Comparison of ENCODE assay signal across 14 mouse cellular contexts in genomic region chr10:117987620-117988019, GRCm38 (mm10).
A peak's percentile ranks its signal among the peaks of the same experiment; 100 is the strongest.
DNase-seq lines count a peak whose midpoint lies in the region; ATAC-seq and TF ChIP-seq lines count a peak whose summit lies in the region.
"Had no signal": no experiment of that assay in that cellular context is flagged by ENCODE, and none has a peak within 500 bp of the region (broad histone marks: within the 10 kb centered on the region; RNA-seq: fewer than 3 reads in every experiment).

No protein-coding gene starts in this region.

- CTCF ChIA-PET in Patski (lab: Charles Lee) = interaction anchor here (2.8 kb wide), 1 partner anchor 9 kb away, joined by 8 read pairs; no protein-coding TSS in a partner anchor

- TF ChIP-seq EP300 in stomach, postnatal 0 days (optimal IDR thresholded peaks at IDR 0.05) = no peak

- H3K9ac ChIP-seq in heart, embryonic 13.5 days = peak overlapping the region; percentile 16; the same call in 1 of the 2 replicates
- H3K9ac ChIP-seq in stomach, postnatal 0 days (ENCODE audit: low read length) = no peak overlapping the region
- H3K9ac ChIP-seq: forebrain, embryonic 13.5 days had no signal

- in situ Hi-C loops in Patski (cut with MboI; ENCODE audit: low pct_unique_long_range_greater_than_20kb) = no loop called here

- TF ChIP-seq CTCF in Patski (IDR thresholded peaks at IDR 0.05) = no peak
- TF ChIP-seq CTCF in stomach, postnatal 0 days (IDR thresholded peaks at IDR 0.05; ENCODE audit: low read depth) = no peak

- H3K4me1 ChIP-seq in heart, embryonic 13.5 days = peaks cover 35% of the 10 kb centered on the region
- H3K4me1 ChIP-seq in stomach, postnatal 0 days (replicated peaks; ENCODE audit: control insufficient read depth, insufficient read depth) = no peaks in the 10 kb centered on the region

- peak overlapping the region; percentile 86 for H3K27ac ChIP-seq in heart, embryonic 13.5 days (replicated peaks)
- no peak overlapping the region for H3K27ac ChIP-seq in stomach, postnatal 0 days (replicated peaks)
- H3K27ac ChIP-seq: forebrain, embryonic 13.5 days; left cerebral cortex, adult 2 months had no signal

- peak overlapping the region; percentile 29; the same call in 1 of the 2 replicates for H3K4me2 ChIP-seq in heart, embryonic 13.5 days
- H3K4me2 ChIP-seq in stomach, postnatal 0 days (replicated peaks; ENCODE audit: low read depth) = no peak overlapping the region
- H3K4me2 ChIP-seq: forebrain, embryonic 13.5 days had no signal

- peak; percentile 95 for DNase-seq in heart, adult 11 months
- DNase-seq in heart, adult 8-10 months (ENCODE audit: low spot score) = no peak
- DNase-seq in Patski (ENCODE audit: low read depth, low spot score) = no peak
- peak; percentile 83 for DNase-seq in lung, postnatal 10 days
- DNase-seq in stomach, postnatal 0 days (ENCODE audit: low spot score) = no peak
- DNase-seq in cerebellum, adult 8-10 months = no peak
- DNase-seq in thymus, postnatal 10 days (ENCODE audit: low spot score in 2 of 2) = no peak
- DNase-seq: cerebellum, adult 2 months; kidney, adult 11 months; kidney, postnatal 4 days; liver had no signal

- WGBS in heart, embryonic 13.5 days = 25% methylated on average over 6 of the region's 6 CpGs
- 53% methylated on average over 6 of the region's 6 CpGs for WGBS in stomach, postnatal 0 days

- ATAC-seq in Patski = peak; percentile 61
- peak; percentile 25; the same call in 1 of the 2 replicates for ATAC-seq in heart, embryonic 13.5 days (ENCODE audit: extremely low read depth, insufficient number of reproducible peaks, low FRiP score, low TSS enrichment)
- no peak for ATAC-seq in stomach, postnatal 0 days (ENCODE audit: low FRiP score, low TSS enrichment)
- ATAC-seq: forebrain, embryonic 13.5 days had no signal

- no peaks in the 10 kb centered on the region for H3K9me3 ChIP-seq in heart, embryonic 13.5 days
- no peaks in the 10 kb centered on the region for H3K9me3 ChIP-seq in stomach, postnatal 0 days (ENCODE audit: control insufficient read depth, low read length)
- H3K9me3 ChIP-seq: forebrain, embryonic 13.5 days had no signal

- no peak overlapping the region for H3K4me3 ChIP-seq in heart, embryonic 13.5 days
- no peak overlapping the region for H3K4me3 ChIP-seq in stomach, postnatal 0 days (ENCODE audit: low read depth, low read length)
- H3K4me3 ChIP-seq: forebrain, embryonic 13.5 days; left cerebral cortex, adult 2 months had no signal

- no peaks in the 10 kb centered on the region for H3K36me3 ChIP-seq in heart, embryonic 13.5 days
- no peaks in the 10 kb centered on the region for H3K36me3 ChIP-seq in stomach, postnatal 0 days (ENCODE audit: control insufficient read depth, insufficient read depth, low read length)

- POLR2A ChIA-PET in Patski (lab: Charles Lee) = no interaction called here

- no peaks in the 10 kb centered on the region for H3K27me3 ChIP-seq in Patski
- no peaks in the 10 kb centered on the region for H3K27me3 ChIP-seq in heart, embryonic 13.5 days (replicated peaks)
- no peaks in the 10 kb centered on the region for H3K27me3 ChIP-seq in stomach, postnatal 0 days (ENCODE audit: control insufficient read depth, insufficient read depth, low read length)

Comparison
In these comparisons a context has a peak if more than half of its experiments do, and no peak if none do; other contexts are left out.
1. DNase-seq: peak in heart, adult 11 months (single experiment) and lung, postnatal 10 days (single experiment); none in heart, adult 8-10 months (single experiment), Patski (single experiment), stomach, postnatal 0 days (single experiment), cerebellum, adult 8-10 months (single experiment) and thymus, postnatal 10 days (0 of 2).